Mouse (Mus musculus) liver, embryonic 14.5 days (tissue): ENCODE measurements at regions not wholly inside any gene's neighbourhood (a gene's known extent, or its start where the extent isn't known, plus 50 kb on each side); places are given as distances from the start of the nearest gene placed in this dataset.

Experiments used
- CTCF ChIP-seq: IDR thresholded peaks from 2 replicates; pipeline ENCODE4 v1.5.1; 2016; ENCODE audit warnings: antibody characterized with exemption, low read depth, control low read depth
- EP300 ChIP-seq: IDR thresholded peaks from 2 replicates; pipeline ENCODE4 v1.6.1; 2016; ENCODE audit warnings: antibody characterized with exemption, low read depth

DNA sequence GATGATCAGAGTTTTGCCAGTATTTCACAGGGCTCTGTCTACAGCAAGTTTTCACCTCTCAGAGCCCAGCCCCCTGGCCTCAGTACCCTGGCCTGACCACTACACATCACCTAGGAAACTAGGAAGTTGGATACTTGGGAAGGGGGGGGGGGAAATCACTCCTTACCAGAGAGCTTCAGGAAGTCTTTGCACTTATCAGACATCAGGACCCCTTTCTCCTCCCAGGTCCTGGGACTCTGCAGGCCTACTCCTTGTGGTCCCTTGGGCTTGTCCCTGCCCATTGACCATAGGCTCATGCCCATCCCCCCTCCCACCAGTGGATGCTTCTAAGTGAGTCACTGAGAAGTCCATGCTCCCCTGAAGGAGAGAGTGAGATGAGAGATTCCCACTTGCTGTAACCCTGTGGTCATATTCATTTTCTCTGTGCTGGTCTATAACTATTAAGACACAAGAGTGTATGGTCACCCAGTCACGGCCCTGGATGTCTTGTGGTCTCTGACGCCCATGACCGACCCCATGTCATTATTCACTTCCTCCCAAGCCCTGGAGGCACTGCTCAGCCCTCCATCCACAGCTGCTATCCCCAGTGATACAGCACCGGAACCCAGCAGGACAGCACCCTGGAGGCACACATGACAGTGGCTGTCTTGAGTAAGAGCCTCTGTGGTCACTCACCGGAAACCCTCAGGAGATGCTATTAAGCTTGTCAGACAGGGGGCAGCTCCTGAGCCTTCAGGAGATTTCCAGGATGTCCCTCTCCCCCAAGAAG, 101.3 kb downstream of the Ndufa10 start:
- TF ChIP-seq EP300 (no peak), CTCF (no peak)
